Mouse (Mus musculus) urinary bladder, adult 2 months (tissue): ENCODE results near the gene Tstd1. TPM values are rescaled to one million over a fixed set of nuclear protein-coding genes. Genes with fewer than 3 reads are reported as not detected.

Experiments
- DNase-seq: peaks from one replicate; pipeline ENCODE4 v3.0.0; 2022; ENCODE audit warnings: low spot score
- polyA plus RNA-seq: library from polyadenylated mRNA; depleted of rRNA; stranded (reverse); fragments of >200 nt; gene quantifications from 2 replicates; pipeline ENCODE4 v1.2.3, GENCODE M21; 2012; rRNA removed

Tstd1 gene
- polyA plus RNA-seq, 1 experiment: 8.4 TPM

DNA sequence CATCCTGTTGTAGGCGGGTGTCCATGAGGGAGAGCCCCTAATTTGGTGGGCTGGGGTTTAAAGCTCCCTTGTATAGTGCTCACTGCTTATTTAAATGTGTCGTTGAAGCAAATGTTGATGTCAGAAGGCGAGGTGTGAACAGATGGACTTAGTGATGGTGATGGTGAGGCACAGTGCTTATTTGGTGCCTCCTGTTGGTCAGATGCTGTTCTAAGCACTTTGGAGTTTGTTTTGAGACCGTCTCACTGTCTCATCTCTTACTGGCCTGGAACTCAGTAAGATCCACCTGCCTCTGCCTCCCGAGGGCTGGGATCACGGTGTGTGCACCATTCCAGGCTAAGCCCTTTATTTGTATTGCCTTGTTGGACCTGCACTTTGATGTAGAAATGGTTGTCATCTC lies 36.3 kb downstream of the Tstd1 start:
- no peak for DNase-seq

DNA sequence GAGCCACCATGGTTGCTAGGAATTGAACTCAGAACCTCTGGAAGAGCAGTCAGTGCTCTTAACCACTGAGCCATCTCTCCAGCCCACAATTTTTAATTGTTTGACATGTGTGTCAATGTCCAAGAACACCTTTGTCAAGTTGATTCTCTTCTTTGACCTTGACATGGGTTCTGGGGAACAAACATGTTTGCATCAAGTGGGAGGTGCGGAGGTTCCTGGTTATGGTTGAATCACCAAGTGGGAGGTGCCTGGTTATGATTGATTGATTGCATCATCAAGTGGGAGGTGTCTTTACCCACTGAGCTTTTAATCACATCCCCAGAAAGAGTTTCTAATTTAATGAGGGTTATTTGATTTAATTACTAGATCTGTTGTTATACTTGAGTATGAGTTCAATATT lies 38.9 kb downstream of the Tstd1 start:
- no peak for DNase-seq

DNA sequence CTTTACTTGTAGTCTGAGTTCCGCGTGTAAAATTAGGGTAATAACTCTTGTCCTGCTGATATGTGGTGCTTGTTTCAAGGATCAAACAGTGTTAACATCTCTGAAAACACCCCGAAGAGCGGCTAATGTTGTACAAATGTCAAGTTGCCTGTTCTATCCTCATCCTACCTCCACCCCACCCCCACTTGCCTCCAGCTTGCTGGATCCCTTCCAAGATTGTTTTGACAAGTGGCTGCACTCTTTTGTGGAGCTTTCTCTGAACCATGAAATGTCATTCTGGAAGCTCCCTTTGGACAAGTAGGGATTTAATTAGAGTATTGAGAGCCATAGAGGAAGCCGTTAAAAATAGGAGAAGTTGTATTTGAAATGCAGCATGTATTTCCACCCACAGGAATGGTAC lies 41.1 kb downstream of the Tstd1 start:
- no peak for DNase-seq

DNA sequence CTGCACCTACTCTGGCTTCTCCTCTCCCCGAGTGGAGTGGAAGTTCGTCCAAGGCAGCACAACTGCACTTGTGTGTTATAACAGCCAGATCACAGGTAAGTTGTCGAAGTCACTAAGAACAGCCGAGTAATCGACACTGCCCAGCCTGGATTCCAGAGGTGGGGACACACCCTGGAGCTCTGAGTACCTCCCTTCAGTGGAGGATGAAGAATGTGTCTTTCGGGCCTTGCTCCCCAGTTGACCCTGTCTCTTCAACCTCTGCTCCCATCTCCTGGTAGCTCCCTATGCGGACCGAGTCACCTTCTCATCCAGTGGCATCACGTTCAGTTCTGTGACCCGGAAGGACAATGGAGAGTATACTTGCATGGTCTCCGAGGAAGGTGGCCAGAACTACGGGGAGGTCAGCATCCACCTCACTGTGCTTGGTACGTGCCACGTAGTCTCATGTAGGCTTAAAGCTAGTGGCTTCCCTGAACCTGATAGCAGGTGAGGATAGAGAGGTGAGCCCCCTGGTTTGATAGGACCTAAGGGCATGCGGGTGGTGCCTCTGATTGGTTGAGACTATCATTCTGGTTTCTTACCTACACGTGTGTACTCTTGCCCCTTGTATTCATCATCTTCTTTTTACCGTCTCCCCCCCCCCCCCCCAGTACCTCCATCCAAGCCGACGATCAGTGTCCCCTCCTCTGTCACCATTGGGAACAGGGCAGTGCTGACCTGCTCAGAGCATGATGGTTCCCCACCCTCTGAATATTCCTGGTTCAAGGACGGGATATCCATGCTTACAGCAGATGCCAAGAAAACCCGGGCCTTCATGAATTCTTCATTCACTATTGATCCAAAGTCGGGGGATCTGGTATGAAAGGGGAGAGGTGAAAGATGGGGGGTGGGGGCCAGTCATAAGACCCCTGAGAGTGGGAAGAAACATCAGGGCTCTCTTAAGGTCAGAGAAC lies 42.2 kb downstream of the Tstd1 start:
- no peak for DNase-seq

DNA sequence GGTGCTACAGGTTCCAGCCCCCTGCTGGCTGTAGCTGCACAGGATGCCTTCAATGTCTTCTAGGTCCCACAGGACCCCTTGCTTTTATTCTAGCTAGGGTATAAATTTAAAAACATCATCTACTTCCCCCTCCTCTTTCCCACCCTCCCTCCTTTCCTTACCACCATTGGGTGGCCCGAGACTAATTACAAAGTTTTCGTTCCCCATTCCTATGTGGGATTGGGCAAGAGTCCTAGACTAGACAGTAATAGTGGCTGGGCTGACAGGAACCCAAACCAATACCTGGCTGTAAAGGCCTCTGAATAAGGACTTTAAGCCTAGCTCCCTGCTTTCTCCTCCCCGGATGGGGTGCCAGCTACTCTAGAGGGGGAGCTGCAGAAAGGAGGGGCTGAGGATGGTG lies 44.5 kb downstream of the Tstd1 start:
- no peak for DNase-seq

DNA sequence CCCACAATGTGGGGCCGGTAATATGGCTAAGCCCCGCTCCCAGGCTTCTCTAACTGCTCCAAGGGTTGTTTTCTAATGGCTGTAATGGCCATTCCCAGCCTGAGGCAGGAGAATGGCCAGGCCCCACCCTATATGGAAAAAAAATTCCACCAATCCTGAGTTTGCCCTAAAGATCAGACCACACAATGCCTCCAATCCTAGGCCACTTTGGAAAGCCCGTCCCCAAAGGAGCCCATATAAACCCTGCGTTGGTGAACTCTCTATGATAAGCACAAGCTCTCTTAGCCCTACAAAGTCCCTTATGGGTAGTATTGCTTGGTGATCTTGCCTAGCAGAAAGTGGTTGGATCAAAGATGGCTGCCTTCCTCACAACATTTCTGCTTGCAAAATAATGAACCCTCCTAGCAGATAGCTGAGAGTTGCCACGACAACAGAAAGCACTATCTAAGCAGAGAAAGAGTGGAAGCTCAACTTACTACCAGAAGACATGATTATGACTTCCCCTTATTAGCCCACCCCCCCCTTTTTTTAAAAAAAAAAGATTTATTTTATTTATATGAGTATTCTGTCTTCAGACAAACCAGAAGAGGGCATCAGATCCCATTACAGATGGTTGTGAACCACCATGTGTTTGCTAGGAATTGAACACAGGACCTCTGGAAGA lies 47.2 kb downstream of the Tstd1 start:
- no peak for DNase-seq

DNA sequence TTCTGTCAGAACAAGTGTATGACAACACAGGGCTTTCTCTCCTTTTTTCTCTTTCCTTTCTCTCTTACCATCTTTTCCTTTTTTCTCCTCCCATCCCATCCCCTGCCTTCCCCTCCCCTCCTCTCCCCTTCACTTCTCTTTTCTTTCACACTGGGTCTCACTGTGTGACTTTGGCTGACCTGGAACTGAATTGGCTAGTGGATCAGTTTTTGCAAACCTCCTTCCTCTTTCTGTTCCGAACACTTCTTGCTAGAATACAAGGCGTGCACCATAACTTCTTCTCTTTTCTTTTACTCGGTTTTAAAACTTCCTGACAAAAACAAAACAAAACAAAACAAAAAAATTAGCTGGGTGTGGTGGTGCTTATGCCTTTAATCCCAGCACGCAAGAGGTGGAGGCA lies 47.9 kb downstream of the Tstd1 start:
- DNase-seq: no peak

DNA sequence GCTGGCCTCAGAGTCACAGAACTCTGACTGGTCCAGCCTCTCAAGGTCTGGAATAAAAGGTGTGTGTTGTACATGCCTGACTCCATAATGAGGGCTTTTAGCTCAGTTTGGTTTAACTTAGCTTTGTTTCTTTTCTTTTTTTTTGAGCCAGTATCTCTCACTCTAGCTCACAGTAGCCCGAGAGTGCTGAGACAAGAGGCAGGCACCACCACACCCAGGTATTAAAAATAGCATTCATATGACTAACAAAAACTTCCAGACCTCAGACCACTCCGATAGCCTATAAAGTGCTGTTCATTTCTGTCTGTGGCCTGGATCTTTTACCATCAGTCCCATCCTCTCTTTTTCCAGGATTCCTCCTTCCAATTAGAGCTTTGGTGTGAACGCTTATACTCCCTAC lies 51.0 kb downstream of the Tstd1 start:
- no peak for DNase-seq

Other genes starting within 250 kb of the Tstd1 start
- 317 and 416 TPM in 2 replicates for gene Pcp4l1, start 222.6 kb upstream of the Tstd1 start, polyA plus RNA-seq
- gene Nr1i3, start 204.9 kb upstream of the Tstd1 start, polyA plus RNA-seq: 0.04 TPM in 1 of 2 replicates, not detected in the other
- 35.0 and 39.6 TPM in 2 replicates for gene Tomm40l, start 196.4 kb upstream of the Tstd1 start, polyA plus RNA-seq
- gene Apoa2, start 193.8 kb upstream of the Tstd1 start, polyA plus RNA-seq: 1.0 and 1.8 TPM in 2 replicates
- 64.8 and 72.7 TPM in 2 replicates for gene Fcer1g, start 184.5 kb upstream of the Tstd1 start, polyA plus RNA-seq
- 0.43 and 0.46 TPM in 2 replicates for gene Adamts4, start 168.5 kb upstream of the Tstd1 start, polyA plus RNA-seq
- gene Ndufs2, start 167.5 kb upstream of the Tstd1 start, polyA plus RNA-seq: 110 and 141 TPM in 2 replicates
- 71.4 and 74.6 TPM in 2 replicates for gene B4galt3, start 148.5 kb upstream of the Tstd1 start, polyA plus RNA-seq
- gene Ppox, start 137.7 kb upstream of the Tstd1 start, polyA plus RNA-seq: 91.3 and 136 TPM in 2 replicates
- 44.7 and 48.4 TPM in 2 replicates for gene Usp21, start 130.9 kb upstream of the Tstd1 start, polyA plus RNA-seq
- 78.1 and 81.2 TPM in 2 replicates for gene Ufc1, start 123.8 kb upstream of the Tstd1 start, polyA plus RNA-seq
- gene Dedd, start 89.7 kb upstream of the Tstd1 start, polyA plus RNA-seq: 50.0 and 53.0 TPM in 2 replicates
- 63.1 and 70.2 TPM in 2 replicates for gene Nit1, start 73.2 kb upstream of the Tstd1 start, polyA plus RNA-seq
- 47.8 and 66.6 TPM in 2 replicates for gene Pfdn2, start 73.2 kb upstream of the Tstd1 start, polyA plus RNA-seq
- gene Klhdc9, start 58.1 kb upstream of the Tstd1 start, polyA plus RNA-seq: 2.3 and 2.8 TPM in 2 replicates
- 35.1 and 39.2 TPM in 2 replicates for gene Nectin4, start 48.8 kb upstream of the Tstd1 start, polyA plus RNA-seq
- 4.2 and 5.0 TPM in 2 replicates for gene Arhgap30, start 29.9 kb upstream of the Tstd1 start, polyA plus RNA-seq
- 68.7 and 73.4 TPM in 2 replicates for gene Usf1, start 7.6 kb upstream of the Tstd1 start, polyA plus RNA-seq
- 76.3 and 79.2 TPM in 2 replicates for gene F11r, start 18.7 kb downstream of the Tstd1 start, polyA plus RNA-seq
- gene Alyref2, start 84.6 kb downstream of the Tstd1 start, polyA plus RNA-seq: 7.9 and 8.8 TPM in 2 replicates
- 0.06 TPM in 1 of 2 replicates, not detected in the other for gene Itln1, start 116.4 kb downstream of the Tstd1 start, polyA plus RNA-seq
- 0.73 and 0.75 TPM in 2 replicates for gene Cd244a, start 140.3 kb downstream of the Tstd1 start, polyA plus RNA-seq
- gene Ly9, start 188.5 kb downstream of the Tstd1 start, polyA plus RNA-seq: 1.6 and 2.0 TPM in 2 replicates
- gene Slamf7, start 234.2 kb downstream of the Tstd1 start, polyA plus RNA-seq: 2.7 and 3.8 TPM in 2 replicates